Mouse (Mus musculus): ENCODE measurements around the gene Calhm6. TPM values are rescaled to one million over a fixed set of nuclear protein-coding genes. Genes with fewer than 3 reads are reported as not detected.

Gene Calhm6
- 0.50 and 1.2 TPM in 2 replicates for polyA plus RNA-seq (2012; rRNA removed)

DNA sequence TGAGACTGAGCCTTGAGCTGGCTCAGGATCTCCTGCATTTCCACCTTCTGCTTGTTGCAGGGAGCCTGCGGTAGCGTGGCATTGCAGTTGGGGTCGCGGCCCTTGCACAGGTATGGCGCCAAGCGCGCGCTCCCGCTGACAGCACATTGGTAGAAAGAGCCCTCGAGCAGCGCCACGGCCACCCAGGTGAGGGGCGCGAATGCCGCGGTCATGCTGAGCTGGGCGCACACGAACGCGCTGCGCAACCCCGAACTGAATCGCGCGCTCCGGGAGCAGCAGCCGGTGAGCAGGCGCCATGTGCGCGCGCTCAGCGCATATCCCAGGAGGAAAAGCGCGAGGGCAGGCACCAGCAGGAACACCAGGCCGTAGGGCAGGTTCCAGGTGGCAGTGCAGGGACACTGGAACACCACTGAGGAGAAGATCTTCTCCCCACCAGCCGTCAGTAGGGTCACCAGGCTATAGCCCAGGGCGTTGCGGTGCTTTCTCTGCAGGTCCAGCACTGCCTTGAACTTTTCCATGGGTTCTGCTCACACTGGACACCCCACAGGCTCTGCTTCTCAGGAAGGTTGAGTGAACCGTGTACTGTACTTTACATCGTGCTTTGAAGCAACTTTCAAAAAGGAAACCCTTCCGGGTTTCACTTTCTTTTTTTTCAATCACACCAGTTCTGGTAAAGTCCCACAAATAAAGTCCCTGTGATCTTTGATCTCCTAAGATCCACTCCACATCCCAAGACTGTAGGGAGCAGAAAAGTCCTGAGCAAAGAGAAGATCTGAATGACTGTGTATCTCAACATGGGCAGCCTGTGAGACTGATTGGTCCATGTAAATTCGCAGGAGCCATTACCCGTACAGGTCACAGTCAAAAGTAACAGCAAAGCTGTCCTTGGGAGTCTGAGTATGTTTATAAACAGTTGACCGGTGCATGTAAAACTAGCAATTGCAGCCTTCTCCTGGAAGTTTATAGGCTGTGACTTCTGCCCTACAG is at the start of gene Calhm6:
TSS of gene Calhm6 (minus strand) at position 593 of the 987 bp plus-strand sequence.

DNA sequence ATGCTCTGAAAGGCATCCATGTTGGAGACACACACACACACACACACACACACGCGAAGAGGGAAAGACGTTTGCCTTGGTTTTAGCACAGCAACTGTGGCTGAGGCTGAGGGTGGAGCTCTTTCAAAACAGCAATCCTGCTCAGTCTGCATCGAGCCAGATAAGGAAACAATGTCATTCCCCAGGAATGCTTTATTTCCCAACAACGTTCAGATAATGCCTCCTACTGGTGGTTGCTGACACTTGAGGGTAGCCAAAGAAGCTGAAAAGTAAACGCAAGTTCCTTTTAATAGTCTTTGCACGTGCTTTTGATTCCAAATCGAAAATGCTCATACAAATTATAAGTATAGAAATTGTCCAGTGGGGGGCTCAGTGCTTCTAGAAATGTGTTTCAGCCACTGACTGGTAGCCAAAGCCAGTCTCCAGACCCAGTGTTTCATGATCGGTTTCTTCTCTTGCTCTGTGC is 31.3 kb downstream of the Calhm6 start, which contains the start of gene Calhm5:
TSS of gene Calhm5 (minus strand) at position 102 of the 466 bp plus-strand sequence.

Other genes with a start within 250 kb of the Calhm6 start
- gene Rsph4a, start 222.9 kb downstream of the Calhm6 start, polyA plus RNA-seq (2012; rRNA removed): 0.66 and 0.74 TPM in 2 replicates
- 16.4 and 17.0 TPM in 2 replicates for gene Zup1, start 176.7 kb downstream of the Calhm6 start, polyA plus RNA-seq (2012; rRNA removed)
- 84.7 and 102 TPM in 2 replicates for gene Rwdd1, start 108.4 kb downstream of the Calhm6 start, polyA plus RNA-seq (2012; rRNA removed)
- gene Trappc3l, start 90.4 kb downstream of the Calhm6 start, polyA plus RNA-seq (2012; rRNA removed): not detected in 2 replicates
- 0.01 TPM in 1 of 2 replicates, not detected in the other for gene Calhm4, start 83.7 kb downstream of the Calhm6 start, polyA plus RNA-seq (2012; rRNA removed)
- 0.18 and 0.34 TPM in 2 replicates for gene Calhm5, start 31.5 kb downstream of the Calhm6 start, polyA plus RNA-seq (2012; rRNA removed)
- gene Dse, start 79.7 kb upstream of the Calhm6 start, polyA plus RNA-seq (2012; rRNA removed): 6.3 and 13.6 TPM in 2 replicates
- gene Tspyl1, start 154.2 kb upstream of the Calhm6 start, polyA plus RNA-seq (2012; rRNA removed): 62.2 and 64.8 TPM in 2 replicates
- 136 and 138 TPM in 2 replicates for gene Tspyl4, start 169.5 kb upstream of the Calhm6 start, polyA plus RNA-seq (2012; rRNA removed)